Mouse (Mus musculus) midbrain, postnatal 0 days (tissue): ENCODE measurements at regions not wholly inside any gene's neighbourhood (a gene's known extent, or its start where the extent isn't known, plus 50 kb on each side); places are given as distances from the start of the nearest gene placed in this dataset.

Experiments
- ATAC-seq: fragments of 200-750 bp; cut with Nextera tagmentation; 2 replicates; pipeline ENCODE4 v1.8.0; 2017; ENCODE audit warnings: moderate number of reproducible peaks, mild to moderate bottlenecking, moderate TSS enrichment, moderate library complexity; ENCODE audit not compliant: low FRiP score
- DNase-seq: peaks from one replicate; pipeline ENCODE4 v3.0.0-alpha.2; 2015; ENCODE audit warnings: low spot score
- H3K27ac ChIP-seq: fragments of 300-500 bp; sonication (generic); 2 replicates; pipeline ENCODE4 v1.5.1; 2014; ENCODE audit warnings: low read depth, mild to moderate bottlenecking, low read length, mixed read lengths
- H3K27me3 ChIP-seq: fragments of 300-500 bp; sonication (generic); 2 replicates; pipeline ENCODE4 v1.6.1; 2014; ENCODE audit warnings: low read length, control low read depth, mixed read lengths; ENCODE audit not compliant: insufficient read depth
- H3K36me3 ChIP-seq: fragments of 300-500 bp; sonication (generic); 2 replicates; pipeline ENCODE4 v1.6.1; 2014; ENCODE audit warnings: low read length, control low read depth, mixed read lengths; ENCODE audit not compliant: insufficient read depth
- H3K4me1 ChIP-seq: fragments of 300-500 bp; sonication (generic); 2 replicates; pipeline ENCODE4 v1.6.1; 2014; ENCODE audit warnings: mild to moderate bottlenecking, control low read depth, antibody characterized with exemption, low read length, mixed read lengths; ENCODE audit not compliant: insufficient read depth
- H3K4me2 ChIP-seq: fragments of 300-500 bp; sonication (generic); 2 replicates; pipeline ENCODE4 v1.6.1; 2014; ENCODE audit warnings: low read depth, mild to moderate bottlenecking, low read length, mixed read lengths; ENCODE audit not compliant: poor library complexity, severe bottlenecking
- H3K4me3 ChIP-seq: fragments of 300-500 bp; sonication (generic); 2 replicates; pipeline ENCODE4 v1.5.1; 2014; ENCODE audit warnings: low read depth, mild to moderate bottlenecking, low read length, moderate library complexity
- H3K9ac ChIP-seq: fragments of 300-500 bp; sonication (generic); replicated peaks from 2 replicates; pipeline ENCODE4 v1.6.1; 2014; ENCODE audit warnings: mild to moderate bottlenecking, low read length, moderate library complexity, mixed read lengths; ENCODE audit not compliant: poor library complexity, severe bottlenecking
- H3K9me3 ChIP-seq: fragments of 300-500 bp; sonication (generic); 2 replicates; pipeline ENCODE4 v1.6.1; 2016; ENCODE audit warnings: low read length, control low read depth
- CTCF ChIP-seq: IDR thresholded peaks from 2 replicates; pipeline ENCODE4 v1.5.1; 2016; ENCODE audit warnings: antibody characterized with exemption, mild to moderate bottlenecking
- WGBS: fragments of 180-500 bp; shearing (Covaris S2); extraction: QIAGEN DNeasy Blood & Tissue Kit; methylation state at CpG from one replicate; pipeline ENCODE4 v1.1.7; 2014; 5-methylcytosine and 5-hydroxymethylcytosine counted together

DNA sequence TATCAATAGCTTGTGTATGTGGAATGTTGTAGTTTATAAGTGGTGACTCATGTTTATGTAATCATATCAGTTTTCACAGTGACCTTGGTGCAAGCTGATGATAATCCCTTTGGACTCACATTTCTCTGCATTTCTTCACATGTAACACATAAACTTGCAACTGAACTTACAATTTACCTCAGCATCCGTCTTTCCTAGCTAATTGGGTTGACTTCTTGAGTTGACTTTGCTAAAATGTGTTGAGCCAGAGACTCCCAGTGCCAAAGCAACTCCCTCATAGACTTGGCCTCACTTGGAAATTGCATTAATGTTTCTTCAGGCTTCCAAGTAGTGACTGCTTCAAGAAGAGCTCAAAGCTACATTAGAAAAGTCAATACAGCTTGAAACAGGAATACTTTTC, 172.4 kb downstream of the Rdh14 start:
- WGBS, result 50% methylated on average over 1 of the region's 1 CpGs
- no peak overlapping the region for H3K27ac ChIP-seq

DNA sequence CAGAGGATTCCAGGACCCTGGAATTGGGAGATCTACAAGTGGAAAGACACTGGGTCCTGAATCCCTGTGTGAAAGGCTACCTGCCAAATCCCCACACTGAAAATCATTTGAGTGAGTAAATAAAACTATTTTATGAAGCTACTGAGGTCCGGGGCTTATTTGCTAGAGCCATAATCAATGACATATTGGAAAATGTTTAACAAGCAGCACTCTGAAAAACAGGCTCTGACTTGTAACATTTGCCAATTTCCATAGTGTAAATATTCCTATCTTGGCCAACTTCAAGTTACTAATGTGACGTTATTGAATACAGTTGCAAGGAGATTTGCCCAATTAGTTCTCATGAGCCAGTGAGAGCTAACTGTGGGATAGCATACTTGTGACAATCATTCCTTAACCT, 177.3 kb downstream of the Rdh14 start:
- Histone ChIP-seq H3K4me3 (no peak overlapping the region), H3K4me2 (no peak overlapping the region), H3K36me3 (no peaks in the 10 kb centered on the region), H3K27ac (no peak overlapping the region), H3K9me3 (no peaks in the 10 kb centered on the region), H3K4me1 (no peaks in the 10 kb centered on the region), H3K27me3 (no peaks in the 10 kb centered on the region), H3K9ac (no peak overlapping the region)
- TF ChIP-seq CTCF, result no peak
- no peak for DNase-seq
- WGBS, result 87% methylated on average over 2 of the region's 2 CpGs
- no peak for ATAC-seq

More for the DNA sequence above, 172.4 kb downstream of the Rdh14 start:
- Histone ChIP-seq H3K9me3 (no peaks in the 10 kb centered on the region), H3K4me2 (no peak overlapping the region), H3K9ac (no peak overlapping the region), H3K36me3 (no peaks in the 10 kb centered on the region), H3K27me3 (no peaks in the 10 kb centered on the region), H3K4me3 (no peak overlapping the region), H3K4me1 (no peaks in the 10 kb centered on the region)
- ATAC-seq, result no peak
- no peak for DNase-seq
- TF ChIP-seq CTCF, result no peak

DNA sequence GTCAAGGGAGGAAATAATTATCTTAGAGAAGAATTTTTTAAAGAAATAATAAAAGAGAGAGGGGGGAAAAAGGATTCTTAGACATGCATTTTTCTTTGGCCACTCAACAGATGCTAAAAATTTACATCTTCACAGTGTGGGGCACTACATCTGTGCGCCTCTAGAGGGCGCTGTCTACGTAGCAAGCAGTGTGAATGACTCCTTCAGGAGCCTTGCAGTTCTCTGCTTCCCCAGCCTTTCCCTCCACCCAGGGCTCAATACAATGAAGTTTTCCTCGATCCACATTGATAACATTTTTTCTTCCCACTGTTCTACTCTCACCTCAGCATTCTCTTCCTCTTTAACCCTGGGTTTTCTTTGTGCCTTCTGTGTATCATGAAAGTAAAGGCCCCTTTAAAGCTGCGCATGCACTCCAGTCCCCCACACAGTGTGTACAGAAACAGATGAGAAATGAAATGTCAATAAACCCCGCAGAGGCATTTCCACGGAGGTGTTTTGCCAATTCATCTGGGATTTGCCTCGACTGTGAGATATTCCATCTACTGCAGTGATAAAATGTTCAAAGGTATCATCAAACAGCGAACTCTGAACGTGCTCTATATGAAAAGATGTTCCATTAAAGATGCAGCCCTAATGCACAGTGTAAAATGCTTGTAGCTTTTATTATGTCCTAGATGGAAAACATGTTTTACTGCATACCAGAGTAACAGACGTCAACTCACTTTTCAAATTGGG, 181.2 kb downstream of the Rdh14 start:
- H3K27ac ChIP-seq, result no peak overlapping the region
- H3K9ac ChIP-seq, result no peak overlapping the region
- no peak for DNase-seq
- no peak overlapping the region for H3K4me2 ChIP-seq
- no peak for ATAC-seq
- no peaks in the 10 kb centered on the region for H3K27me3 ChIP-seq
- no peaks in the 10 kb centered on the region for H3K4me1 ChIP-seq
- no peaks in the 10 kb centered on the region for H3K36me3 ChIP-seq
- 50% methylated on average over 11 of the region's 11 CpGs for WGBS
- no peak overlapping the region for H3K4me3 ChIP-seq
- TF ChIP-seq CTCF, result peak; percentile 61
- H3K9me3 ChIP-seq, result no peaks in the 10 kb centered on the region

DNA sequence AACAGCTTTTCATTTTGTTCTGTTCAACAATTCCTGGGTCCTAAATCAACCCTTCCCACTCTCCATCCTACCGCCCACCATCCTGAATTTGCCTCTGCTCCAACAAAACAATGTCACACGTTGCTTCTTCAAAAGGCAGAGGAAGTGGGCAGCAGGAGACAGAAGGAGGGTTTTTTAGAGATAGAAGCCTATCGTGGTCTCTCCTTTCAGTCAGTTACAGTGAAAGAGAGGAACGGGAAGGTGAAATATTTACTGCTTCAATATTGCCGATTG, 181.7 kb downstream of the Rdh14 start:
- 63% methylated on average over 5 of the region's 5 CpGs for WGBS
- no peaks in the 10 kb centered on the region for H3K4me1 ChIP-seq
- H3K9me3 ChIP-seq, result no peaks in the 10 kb centered on the region

DNA sequence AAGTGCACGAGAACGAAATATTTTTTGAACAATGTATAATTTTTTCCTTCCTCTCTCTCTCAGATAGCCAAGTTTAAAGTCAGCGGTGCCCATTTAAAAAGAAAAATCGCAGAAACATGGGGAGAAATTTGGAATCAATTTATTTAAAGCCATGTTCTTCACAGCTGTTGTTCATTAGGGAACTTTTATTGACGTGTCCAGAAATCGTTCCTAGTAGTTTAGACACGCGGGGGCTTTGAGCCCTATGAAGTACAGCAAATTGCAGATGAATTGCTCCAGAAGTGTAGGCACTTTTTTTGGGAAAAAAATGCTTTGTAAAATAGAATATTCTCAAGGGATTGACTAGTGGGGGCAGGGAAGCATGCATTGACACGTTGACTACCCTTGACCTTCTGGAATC, 182.8 kb downstream of the Rdh14 start:
- Histone ChIP-seq H3K27me3 (no peaks in the 10 kb centered on the region), H3K27ac (no peak overlapping the region), H3K9me3 (no peaks in the 10 kb centered on the region), H3K9ac (no peak overlapping the region), H3K36me3 (no peaks in the 10 kb centered on the region), H3K4me3 (no peak overlapping the region), H3K4me1 (no peaks in the 10 kb centered on the region), H3K4me2 (no peak overlapping the region)
- WGBS, result 84% methylated on average over 9 of the region's 9 CpGs
- TF ChIP-seq CTCF, result no peak
- DNase-seq, result no peak
- ATAC-seq, result no peak

More for the DNA sequence above, 181.7 kb downstream of the Rdh14 start:
- Histone ChIP-seq H3K4me3 (no peak overlapping the region), H3K27ac (no peak overlapping the region), H3K4me2 (no peak overlapping the region), H3K27me3 (no peaks in the 10 kb centered on the region), H3K36me3 (no peaks in the 10 kb centered on the region), H3K9ac (no peak overlapping the region)
- DNase-seq, result no peak
- TF ChIP-seq CTCF, result no peak
- ATAC-seq, result no peak

DNA sequence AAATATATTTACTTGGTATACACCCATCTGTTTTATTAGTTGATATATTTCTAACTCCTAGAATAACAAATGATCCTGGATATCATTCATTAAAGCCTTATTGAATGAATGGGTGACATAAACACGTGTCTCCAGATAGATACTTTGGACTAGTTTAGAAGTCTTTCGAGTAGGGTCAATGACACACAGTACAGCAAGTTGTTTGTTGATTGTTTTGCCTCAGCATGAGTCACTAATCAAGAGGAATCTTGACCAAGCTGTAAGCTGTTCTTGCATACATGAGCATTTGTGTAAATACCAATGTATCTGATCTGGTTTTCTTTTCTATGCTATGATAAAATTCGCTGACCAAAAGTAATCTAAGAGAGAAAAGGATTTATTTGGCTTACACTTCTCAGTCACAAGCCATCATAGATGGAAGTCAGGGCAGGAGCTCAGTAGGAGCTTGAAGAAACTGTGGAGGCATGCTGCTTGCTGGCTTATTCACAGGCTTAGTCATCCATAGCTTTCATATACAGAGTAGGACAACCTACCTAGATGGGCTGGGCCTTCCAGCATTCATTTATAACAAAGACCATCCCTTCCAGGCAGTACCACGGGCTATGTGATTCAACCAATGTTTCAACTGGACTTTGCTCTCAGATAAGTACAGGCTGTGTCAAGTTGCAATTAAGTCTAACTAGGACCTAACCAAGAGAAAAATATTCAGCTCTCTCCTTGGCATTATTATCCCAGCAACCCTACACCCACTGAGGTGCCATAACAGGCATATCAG, 192.5 kb downstream of the Rdh14 start:
- ATAC-seq (no peak), DNase-seq (no peak)
- Histone ChIP-seq H3K36me3 (no peaks in the 10 kb centered on the region), H3K27ac (no peak overlapping the region), H3K4me3 (no peak overlapping the region), H3K4me2 (no peak overlapping the region), H3K4me1 (no peaks in the 10 kb centered on the region), H3K9me3 (no peaks in the 10 kb centered on the region), H3K9ac (no peak overlapping the region), H3K27me3 (no peaks in the 10 kb centered on the region)
- 73% methylated on average over 4 of the region's 4 CpGs for WGBS
- TF ChIP-seq CTCF, result no peak
